ENCODE assay signal across 9 mouse cellular contexts in genomic region chr6:6622846-6623749, GRCm38 (mm10). TPM values are rescaled to one million over a fixed set of nuclear protein-coding genes. Genes with fewer than 3 reads are reported as not detected.
DNase-seq lines count a peak whose midpoint lies in the region; ATAC-seq and TF ChIP-seq lines count a peak whose summit lies in the region.
"Had no signal": no experiment of that assay in that cellular context is flagged by ENCODE, and none has a peak within 500 bp of the region (broad histone marks: within the 10 kb centered on the region; RNA-seq: fewer than 3 reads in every experiment).

No protein-coding gene starts in this region.

- H3K36me3 ChIP-seq in heart, adult 2 months (ENCODE audit: control insufficient read depth, insufficient read depth, low read length), result no peaks in the 10 kb centered on the region
- no peaks in the 10 kb centered on the region for H3K36me3 ChIP-seq in heart, embryonic 15.5 days
- H3K36me3 ChIP-seq: limb, embryonic 12.5 days had no signal

- TF ChIP-seq POLR2A in heart, adult 2 months (IDR thresholded peaks at IDR 0.05; ENCODE audit: insufficient read depth, low read depth, low read length), result no peak
- TF ChIP-seq POLR2A in lung, adult 2 months (IDR thresholded peaks at IDR 0.05; ENCODE audit: borderline replicate concordance, extremely low read depth, low read depth, low read length), result no peak

- ATAC-seq in heart, embryonic 15.5 days (replicated peaks; ENCODE audit: insufficient number of reproducible peaks, insufficient read depth, low FRiP score, low read depth), result no peak

- H3K4me3 ChIP-seq in heart, adult 2 months, result no peak overlapping the region
- H3K4me3 ChIP-seq in heart, embryonic 15.5 days, result peak overlapping the region; percentile 24
- no peak overlapping the region for H3K4me3 ChIP-seq in lung, adult 2 months (replicated peaks; ENCODE audit: extremely low read depth, low read depth, low read length)
- H3K4me3 ChIP-seq: limb, embryonic 12.5 days had no signal

- no peak overlapping the region for H3K9ac ChIP-seq in heart, adult 2 months (ENCODE audit: low read depth, low read length)
- H3K9ac ChIP-seq in heart, embryonic 15.5 days, result 0 out of 2 replicates have a peak overlapping the region, but pooled peaks have one; percentile 25
- H3K9ac ChIP-seq: limb, embryonic 12.5 days had no signal

- peak overlapping the region; percentile 52 for H3K4me2 ChIP-seq in heart, embryonic 15.5 days
- H3K4me2 ChIP-seq: limb, embryonic 12.5 days had no signal

- H3K27me3 ChIP-seq in heart, adult 2 months (ENCODE audit: control insufficient read depth, insufficient read depth, low read length), result no peaks in the 10 kb centered on the region
- no peaks in the 10 kb centered on the region for H3K27me3 ChIP-seq in heart, embryonic 15.5 days
- H3K27me3 ChIP-seq: limb, embryonic 12.5 days had no signal

- WGBS in heart, adult 2 months, result 48% methylated on average over 16 of the region's 16 CpGs
- 47% methylated on average over 16 of the region's 16 CpGs for WGBS in heart, embryonic 15.5 days
- WGBS in lung, adult 2 months, result 55% methylated on average over 16 of the region's 16 CpGs

- H3K79me2 ChIP-seq in heart, adult 2 months (replicated peaks; ENCODE audit: control insufficient read depth, insufficient read depth, low read length), result no peaks in the 10 kb centered on the region

- H3K27ac ChIP-seq in heart, adult 2 months, result no peak overlapping the region
- H3K27ac ChIP-seq in heart, embryonic 15.5 days, result no peak overlapping the region
- H3K27ac ChIP-seq: limb, embryonic 12.5 days had no signal

- no peak for TF ChIP-seq CTCF in heart, adult 2 months (IDR thresholded peaks at IDR 0.05)
- no peak for TF ChIP-seq CTCF in lung, adult 2 months (IDR thresholded peaks at IDR 0.05; ENCODE audit: insufficient read depth, low read length)

- peak; percentile 13 to 35 for DNase-seq in heart, adult 2 months
- no peak for DNase-seq in heart, adult 11 months
- DNase-seq in urinary bladder, postnatal 14 days (ENCODE audit: low spot score), result peak; percentile 25
- no peak for DNase-seq in urinary bladder, adult 2 months (ENCODE audit: low spot score)
- peak; percentile 6 for DNase-seq in lung, adult 2 months
- DNase-seq in B cell, adult 2 months, result no peak
- DNase-seq in spleen, adult 12 weeks (ENCODE audit: low spot score), result no peak

- no peak for TF ChIP-seq EP300 in heart, adult 2 months (IDR thresholded peaks at IDR 0.05; ENCODE audit: insufficient read depth, low read depth, low read length)

- no peaks in the 10 kb centered on the region for H3K4me1 ChIP-seq in heart, adult 2 months (ENCODE audit: control insufficient read depth, insufficient read depth, low read length)
- peaks cover 7% of the 10 kb centered on the region for H3K4me1 ChIP-seq in heart, embryonic 15.5 days (replicated peaks)
- H3K4me1 ChIP-seq in lung, adult 2 months (ENCODE audit: control insufficient read depth, insufficient read depth, low read length), result no peaks in the 10 kb centered on the region

- H3K9me3 ChIP-seq in heart, embryonic 15.5 days (replicated peaks), result no peaks in the 10 kb centered on the region
- H3K9me3 ChIP-seq: limb, embryonic 12.5 days had no signal

- intact Hi-C loops in heart, adult 2 months (cut with DNase I), result no loop called here

RNA-seq across cellular contexts. Expression of gene Sem1, which starts 44.6 kb away (rescaled TPM):
- total RNA-seq in heart, adult 2 months (2021), result 100 to 1,000 TPM in 1 of 2 experiments, 10 to 100 TPM in 1; 92.7 to 105 TPM
- 33.3 and 44.7 TPM in 2 replicates for polyA plus RNA-seq in heart, adult 2 months (2012; rRNA removed)
- 97.2 and 106 TPM in 2 replicates for polyA plus RNA-seq in urinary bladder, adult 2 months (2012; rRNA removed)
- 187 and 245 TPM in 2 replicates for polyA plus RNA-seq in heart, embryonic 15.5 days (2015; fragmentation: Nextera tagmentation; extraction: Ambion mirVana)
- polyA plus RNA-seq in lung, adult 2 months (2012; rRNA removed), result 19.0 and 26.7 TPM in 2 replicates

Comparison
In these comparisons a context has a peak if more than half of its experiments do, and no peak if none do; other contexts are left out.
1. DNase-seq: peak in heart, adult 2 months (2 of 2), urinary bladder, postnatal 14 days (single experiment) and lung, adult 2 months (single experiment); none in heart, adult 11 months (single experiment), urinary bladder, adult 2 months (single experiment), B cell, adult 2 months (0 of 2) and spleen, adult 12 weeks (single experiment).